Mouse (Mus musculus) midbrain, embryonic 14.5 days (tissue): ENCODE measurements around the gene Sdhaf3. TPM values are rescaled to one million over a fixed set of nuclear protein-coding genes. Genes with fewer than 3 reads are reported as not detected.

Experiments
- ATAC-seq: fragments of 200-750 bp; cut with Nextera tagmentation; 2 replicates; pipeline ENCODE4 v1.8.0; 2017; ENCODE audit warnings: moderate number of reproducible peaks, moderate library complexity; ENCODE audit not compliant: low FRiP score, low TSS enrichment
- DNase-seq: peaks from one replicate; pipeline ENCODE4 v3.0.0-alpha.2; 2015
- H3K27ac ChIP-seq: fragments of 300-500 bp; sonication (generic); replicated peaks from 2 replicates; pipeline ENCODE4 v1.5.1; 2014; ENCODE audit warnings: mild to moderate bottlenecking, low read depth, low read length, moderate library complexity
- H3K27me3 ChIP-seq: fragments of 300-500 bp; sonication (generic); 2 replicates; pipeline ENCODE4 v1.6.1; 2014; ENCODE audit warnings: low read length, control low read depth, mixed read lengths; ENCODE audit not compliant: control insufficient read depth, insufficient read depth
- H3K36me3 ChIP-seq: fragments of 300-500 bp; sonication (generic); 2 replicates; pipeline ENCODE4 v1.6.1; 2014; ENCODE audit warnings: low read length, control low read depth; ENCODE audit not compliant: control insufficient read depth, insufficient read depth
- H3K4me1 ChIP-seq: fragments of 300-500 bp; sonication (generic); 2 replicates; pipeline ENCODE4 v1.6.1; 2014; ENCODE audit warnings: mild to moderate bottlenecking, antibody characterized with exemption, low read length, control low read depth; ENCODE audit not compliant: control insufficient read depth, insufficient read depth
- H3K4me2 ChIP-seq: fragments of 300-500 bp; sonication (generic); 2 replicates; pipeline ENCODE4 v1.6.1; 2014; ENCODE audit warnings: mild to moderate bottlenecking, low read length, moderate library complexity
- H3K4me3 ChIP-seq: fragments of 300-500 bp; sonication (generic); replicated peaks from 2 replicates; pipeline ENCODE4 v1.5.1; 2014; ENCODE audit warnings: low read depth, low read length
- H3K9ac ChIP-seq: fragments of 300-500 bp; sonication (generic); replicated peaks from 2 replicates; pipeline ENCODE4 v1.6.1; 2014; ENCODE audit warnings: mild to moderate bottlenecking, low read length, moderate library complexity
- H3K9me3 ChIP-seq: fragments of 300-500 bp; sonication (generic); 2 replicates; pipeline ENCODE4 v1.6.1; 2016; ENCODE audit warnings: low read length, control low read depth, mixed read lengths; ENCODE audit not compliant: control insufficient read depth
- WGBS: fragments of 180-500 bp; shearing (Covaris S2); extraction: QIAGEN DNeasy Blood & Tissue Kit; methylation state at CpG from one replicate; pipeline ENCODE4 v1.1.7; 2014; 5-methylcytosine and 5-hydroxymethylcytosine counted together
- polyA plus RNA-seq: library from polyadenylated mRNA; unstranded; fragments of >200 nt; fragmentation: Nextera tagmentation; extraction: Ambion mirVana; gene quantifications from 2 replicates; pipeline ENCODE4 v1.2.1, GENCODE M21; 2014

Sdhaf3 gene
- polyA plus RNA-seq = 7.1 and 7.3 TPM in 2 replicates

DNA sequence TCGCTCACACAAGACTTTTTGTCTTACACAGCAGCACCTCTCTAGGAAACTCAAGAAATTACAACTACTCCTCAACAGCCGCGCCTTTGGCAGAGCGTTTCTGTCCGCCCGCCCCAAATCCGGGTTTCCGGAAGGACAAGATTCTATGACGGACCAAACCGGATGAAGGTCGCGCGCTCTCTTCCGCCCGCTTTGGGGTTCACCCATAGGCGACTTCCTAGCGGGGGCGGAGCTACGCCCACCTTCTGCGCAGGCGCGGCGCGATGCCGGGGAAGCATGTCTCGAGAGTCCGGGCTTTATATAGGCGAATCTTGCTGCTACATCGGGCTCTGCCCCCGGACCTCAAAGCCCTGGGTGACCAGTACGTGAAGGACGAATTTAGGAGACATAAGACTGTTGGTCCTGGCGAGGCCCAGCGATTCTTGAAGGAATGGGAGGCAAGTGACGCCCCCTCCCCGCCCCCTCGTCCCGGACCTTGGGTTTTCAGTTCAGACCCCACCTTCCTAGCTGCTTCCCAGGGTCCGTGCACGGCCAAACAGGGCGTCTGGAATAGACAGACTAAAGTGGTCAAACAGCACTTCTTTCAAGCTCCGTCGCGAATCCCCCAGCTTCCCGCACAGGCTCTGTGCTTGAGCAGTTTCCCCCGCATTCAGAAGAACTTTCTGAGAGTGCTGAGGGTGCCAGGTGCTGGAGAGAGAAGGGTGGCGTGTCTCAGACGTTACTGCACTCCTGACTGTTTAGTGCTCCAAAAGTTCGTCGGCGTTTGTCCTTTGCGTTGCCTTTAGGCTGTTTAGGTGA, at the start of gene Sdhaf3:
Sdhaf3 (plus strand) TSS at position 241 of the 798 bp plus-strand sequence.
- DNase-seq (peak; percentile 99), ATAC-seq (peak; percentile 99)
- H3K4me1 ChIP-seq = peaks cover 6% of the 10 kb centered on the region; the same call in 1 of the 2 replicates
- no peaks in the 10 kb centered on the region for H3K9me3 ChIP-seq
- H3K27me3 ChIP-seq = no peaks in the 10 kb centered on the region
- H3K9ac ChIP-seq = peak within 1 kb of the TSS; percentile 64
- H3K36me3 ChIP-seq = no peaks in the 10 kb centered on the region
- under 1% methylated on average over 52 of the region's 52 CpGs for WGBS
- H3K4me3 ChIP-seq = peak within 1 kb of the TSS; percentile 60
- H3K27ac ChIP-seq = peak within 1 kb of the TSS; percentile 67
- H3K4me2 ChIP-seq = peak within 1 kb of the TSS; percentile 67

DNA sequence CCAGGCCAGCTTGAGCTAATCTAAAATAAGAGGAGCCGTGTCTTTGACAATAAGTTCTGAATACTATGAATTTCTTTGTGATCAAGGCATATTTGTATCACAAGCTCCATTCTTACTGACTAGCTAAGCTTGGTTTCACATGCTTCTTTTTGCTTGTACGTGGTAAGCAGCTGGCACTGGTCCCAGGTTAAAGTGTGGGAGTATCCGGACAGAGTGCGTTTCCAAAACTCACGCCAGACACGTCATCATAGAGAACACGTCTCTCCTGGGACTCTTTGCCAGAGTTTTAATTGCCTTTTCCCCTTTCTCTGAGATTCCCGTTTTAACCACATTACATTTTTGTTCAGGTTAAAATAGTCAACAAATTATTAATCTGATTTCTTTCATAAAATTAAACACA, 46.2 kb upstream of the Sdhaf3 start:
- H3K36me3 ChIP-seq = no peaks in the 10 kb centered on the region
- 85% methylated on average over 8 of the region's 8 CpGs for WGBS
- no peak overlapping the region for H3K9ac ChIP-seq
- no peaks in the 10 kb centered on the region for H3K9me3 ChIP-seq
- no peak overlapping the region for H3K4me2 ChIP-seq
- H3K4me1 ChIP-seq = no peaks in the 10 kb centered on the region
- no peak overlapping the region for H3K4me3 ChIP-seq
- ATAC-seq (no peak), DNase-seq (no peak)
- no peaks in the 10 kb centered on the region for H3K27me3 ChIP-seq
- H3K27ac ChIP-seq = no peak overlapping the region

DNA sequence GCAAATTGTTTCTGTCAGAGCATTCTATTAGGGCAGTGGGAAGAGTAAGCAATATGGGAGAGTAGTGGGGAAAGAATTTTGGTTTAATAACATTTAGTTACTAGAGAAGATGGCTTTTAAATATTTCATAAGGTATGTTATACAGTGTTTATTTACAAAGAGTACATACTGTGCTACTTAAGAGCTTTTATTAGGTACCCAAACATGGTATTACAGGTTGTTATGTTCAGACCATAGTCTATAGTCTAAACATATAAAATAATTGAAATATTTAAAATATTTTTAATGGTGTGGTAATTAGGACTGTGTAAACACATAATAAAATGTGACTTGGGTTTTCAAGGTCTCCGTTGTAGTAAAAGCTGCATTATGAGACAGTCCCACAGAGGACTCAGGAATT, 41.5 kb upstream of the Sdhaf3 start:
- Histone ChIP-seq H3K9me3 (no peaks in the 10 kb centered on the region), H3K36me3 (no peaks in the 10 kb centered on the region), H3K4me1 (no peaks in the 10 kb centered on the region), H3K27me3 (no peaks in the 10 kb centered on the region), H3K4me3 (no peak overlapping the region), H3K4me2 (no peak overlapping the region), H3K27ac (no peak overlapping the region), H3K9ac (no peak overlapping the region)
- ATAC-seq (no peak), DNase-seq (no peak)
- 90% methylated on average over 1 of the region's 1 CpGs for WGBS

DNA sequence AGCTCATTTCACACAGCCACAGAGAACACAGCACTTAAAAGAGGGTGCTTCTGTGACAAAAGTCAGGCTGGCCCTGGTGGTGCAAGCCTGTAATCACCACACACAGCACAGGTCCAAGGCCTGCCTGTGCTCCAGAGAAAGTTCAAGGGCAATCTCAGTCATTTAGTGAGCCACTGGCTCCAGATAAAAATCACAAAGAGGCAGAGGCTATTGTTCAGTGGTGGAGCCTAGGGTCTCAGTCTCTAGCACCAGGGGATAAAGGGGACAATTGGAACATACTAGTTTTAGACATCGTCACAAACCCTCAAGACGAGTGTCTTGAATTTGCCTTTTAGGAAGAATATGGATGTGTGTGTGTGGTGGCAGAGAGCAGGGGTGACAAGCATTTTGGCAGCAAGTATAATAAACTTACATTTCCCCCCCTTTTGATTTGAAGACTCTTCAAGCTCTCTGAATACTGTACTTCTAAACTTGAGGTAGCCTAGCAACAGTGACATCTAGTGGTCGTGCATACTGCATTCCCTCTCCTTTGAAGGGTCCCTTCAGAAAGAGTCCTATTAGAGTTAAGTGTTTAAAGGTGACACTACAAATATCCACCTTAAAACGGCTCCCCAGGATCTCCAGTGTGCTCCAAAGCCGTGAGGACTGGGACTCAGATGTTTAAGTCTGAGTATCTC, 40.8 kb upstream of the Sdhaf3 start:
- no peak overlapping the region for H3K4me2 ChIP-seq
- DNase-seq (peak; percentile 86), ATAC-seq (peak; percentile 62; the same call in 1 of the 2 replicates)
- H3K4me3 ChIP-seq = no peak overlapping the region
- no peak overlapping the region for H3K27ac ChIP-seq
- H3K9me3 ChIP-seq = no peaks in the 10 kb centered on the region
- H3K4me1 ChIP-seq = no peaks in the 10 kb centered on the region
- WGBS = 41% methylated on average over 5 of the region's 5 CpGs
- no peaks in the 10 kb centered on the region for H3K36me3 ChIP-seq
- H3K27me3 ChIP-seq = no peaks in the 10 kb centered on the region
- no peak overlapping the region for H3K9ac ChIP-seq

DNA sequence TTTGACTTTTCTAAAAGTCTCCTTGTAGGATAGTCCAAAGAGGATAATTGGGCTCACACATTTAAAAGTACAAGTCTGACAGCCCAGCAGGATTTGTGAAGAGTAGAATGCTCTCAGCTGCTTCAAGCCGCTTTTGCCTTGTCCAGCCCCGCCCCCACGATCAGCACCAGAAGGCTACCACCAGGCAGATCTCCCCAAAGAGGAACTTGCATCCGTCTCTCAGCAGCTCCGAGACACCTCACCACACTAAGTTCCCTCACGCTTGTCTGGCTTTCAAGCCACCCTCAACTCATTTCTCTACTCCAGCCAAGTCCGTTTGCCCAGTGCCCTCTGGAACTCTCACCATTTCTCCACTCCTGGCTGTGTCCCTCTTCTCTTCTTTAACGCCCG, 40.3 kb upstream of the Sdhaf3 start:
- no peaks in the 10 kb centered on the region for H3K4me1 ChIP-seq
- H3K9ac ChIP-seq = no peak overlapping the region
- no peak overlapping the region for H3K27ac ChIP-seq
- no peak for ATAC-seq
- no peaks in the 10 kb centered on the region for H3K36me3 ChIP-seq
- no peaks in the 10 kb centered on the region for H3K9me3 ChIP-seq
- no peak overlapping the region for H3K4me3 ChIP-seq
- DNase-seq = peak; percentile 0
- H3K4me2 ChIP-seq = no peak overlapping the region
- H3K27me3 ChIP-seq = no peaks in the 10 kb centered on the region
- 58% methylated on average over 9 of the region's 9 CpGs for WGBS

DNA sequence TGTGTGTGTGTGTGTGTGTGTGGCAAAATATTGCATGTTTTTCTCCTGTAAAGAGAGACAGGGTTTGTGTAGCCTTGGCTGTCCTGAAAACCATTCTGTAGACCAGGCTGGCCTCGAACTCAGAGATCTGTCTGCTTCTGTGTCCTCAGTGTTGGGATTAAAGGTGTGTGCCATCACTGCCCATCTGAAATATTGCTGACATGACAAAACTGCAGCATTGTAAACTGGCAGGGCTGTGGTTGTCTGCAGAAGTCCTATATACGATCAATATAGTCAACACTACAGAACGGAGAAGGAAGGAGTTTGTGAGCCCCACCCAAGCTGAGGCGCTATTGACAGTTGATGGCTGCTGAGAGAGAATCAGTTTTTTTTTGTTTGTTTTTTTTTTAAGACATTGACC, 38.5 kb upstream of the Sdhaf3 start:
- H3K36me3 ChIP-seq = no peaks in the 10 kb centered on the region
- ATAC-seq = no peak
- H3K9me3 ChIP-seq = no peaks in the 10 kb centered on the region
- H3K9ac ChIP-seq = no peak overlapping the region
- H3K27ac ChIP-seq = no peak overlapping the region
- H3K4me1 ChIP-seq = no peaks in the 10 kb centered on the region
- no peak overlapping the region for H3K4me2 ChIP-seq
- WGBS = 92% methylated on average over 4 of the region's 4 CpGs
- no peaks in the 10 kb centered on the region for H3K27me3 ChIP-seq
- H3K4me3 ChIP-seq = no peak overlapping the region
- DNase-seq = no peak

DNA sequence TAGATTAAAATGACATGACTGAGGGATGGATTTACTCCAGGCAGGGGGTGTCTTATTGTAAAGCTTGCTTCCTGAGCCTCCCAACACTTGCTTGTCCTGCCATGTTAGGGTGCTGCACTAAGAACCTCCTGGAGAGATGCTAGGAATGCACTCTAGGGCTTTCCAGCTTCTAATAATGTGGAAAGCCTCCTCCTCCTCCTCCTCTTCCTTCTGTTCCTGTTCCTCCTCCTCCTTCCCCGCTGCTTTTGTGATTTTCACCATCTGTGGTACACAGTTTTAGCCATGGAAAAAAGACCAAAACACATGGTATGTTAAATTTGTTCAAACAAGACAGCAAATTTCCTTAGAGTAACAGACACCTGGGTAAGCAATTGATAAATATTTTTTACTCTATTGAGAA, 30.5 kb upstream of the Sdhaf3 start:
- no peaks in the 10 kb centered on the region for H3K36me3 ChIP-seq
- H3K9ac ChIP-seq = no peak overlapping the region
- H3K4me3 ChIP-seq = no peak overlapping the region
- no peaks in the 10 kb centered on the region for H3K4me1 ChIP-seq
- DNase-seq = no peak
- no peaks in the 10 kb centered on the region for H3K9me3 ChIP-seq
- no peaks in the 10 kb centered on the region for H3K27me3 ChIP-seq
- no peak for ATAC-seq
- 62% methylated on average over 1 of the region's 1 CpGs for WGBS
- H3K27ac ChIP-seq = no peak overlapping the region
- no peak overlapping the region for H3K4me2 ChIP-seq

DNA sequence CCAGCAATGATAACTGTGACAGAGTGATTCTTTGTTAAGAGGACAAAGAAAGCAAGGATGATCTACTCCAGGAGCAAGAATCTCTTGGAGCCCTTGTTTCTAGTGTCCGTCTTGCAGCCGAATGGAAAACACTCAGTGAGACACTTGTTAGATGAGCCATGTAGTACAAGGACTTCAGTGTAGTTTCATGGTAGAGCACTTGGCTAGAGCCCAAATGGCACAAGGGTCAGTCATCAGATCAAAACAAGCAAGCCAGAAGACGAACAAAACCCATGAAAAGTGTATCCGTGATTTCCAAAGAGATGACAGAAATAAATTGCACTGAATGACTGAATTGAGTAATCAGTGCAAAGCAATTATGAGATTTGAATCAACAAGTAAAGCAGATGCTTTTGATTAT, 25.0 kb upstream of the Sdhaf3 start:
- Histone ChIP-seq H3K27ac (no peak overlapping the region), H3K36me3 (no peaks in the 10 kb centered on the region), H3K9ac (no peak overlapping the region), H3K9me3 (no peaks in the 10 kb centered on the region), H3K4me3 (no peak overlapping the region), H3K4me1 (no peaks in the 10 kb centered on the region), H3K27me3 (no peaks in the 10 kb centered on the region), H3K4me2 (no peak overlapping the region)
- WGBS = 90% methylated on average over 4 of the region's 4 CpGs
- ATAC-seq (no peak), DNase-seq (no peak)

DNA sequence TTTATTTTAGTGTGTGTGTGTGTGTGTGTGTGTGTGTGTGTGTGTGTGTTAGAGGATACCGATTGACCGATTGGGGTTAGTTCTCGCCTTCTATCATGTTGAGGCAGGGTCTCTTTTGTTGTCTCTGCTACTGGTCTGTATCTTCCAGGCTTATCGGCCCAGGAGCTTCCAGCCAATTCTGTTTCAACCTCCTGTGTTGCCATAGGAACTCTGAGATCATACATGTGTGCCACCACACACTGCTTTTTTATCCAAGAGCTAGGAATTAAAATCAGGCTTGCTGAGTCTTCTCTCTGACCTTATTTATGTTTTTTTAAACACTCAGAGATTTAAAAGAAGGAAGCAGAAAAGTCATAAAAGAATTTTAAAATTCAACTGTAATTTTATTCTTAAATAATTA, 24.3 kb upstream of the Sdhaf3 start:
- DNase-seq (peak; percentile 0), ATAC-seq (no peak)
- WGBS = 70% methylated on average over 4 of the region's 4 CpGs
- Histone ChIP-seq H3K9ac (no peak overlapping the region), H3K36me3 (no peaks in the 10 kb centered on the region), H3K27ac (no peak overlapping the region), H3K4me2 (no peak overlapping the region), H3K4me1 (no peaks in the 10 kb centered on the region), H3K4me3 (no peak overlapping the region), H3K9me3 (no peaks in the 10 kb centered on the region), H3K27me3 (no peaks in the 10 kb centered on the region)
